Mouse (Mus musculus) kidney, embryonic 16.5 days (tissue): ENCODE data around the gene Gnpda2. TPM values are rescaled to one million over a fixed set of nuclear protein-coding genes. Genes with fewer than 3 reads are reported as not detected.

Experiments used
- ATAC-seq: fragments of 200-750 bp; cut with Nextera tagmentation; 2 replicates; pipeline ENCODE4 v1.8.0; 2017; ENCODE audit warnings: moderate TSS enrichment; ENCODE audit not compliant: low FRiP score, low TSS enrichment
- H3K27ac ChIP-seq: fragments of 300-500 bp; sonication (generic); 2 replicates; pipeline ENCODE4 v1.5.1; 2014; ENCODE audit warnings: low read length
- H3K27me3 ChIP-seq: fragments of 300-500 bp; sonication (generic); 2 replicates; pipeline ENCODE4 v1.6.1; 2014; ENCODE audit warnings: low read length, control low read depth, mixed read lengths; ENCODE audit not compliant: insufficient read depth
- H3K36me3 ChIP-seq: fragments of 300-500 bp; sonication (generic); 2 replicates; pipeline ENCODE4 v1.6.1; 2014; ENCODE audit warnings: low read length, control low read depth, mixed read lengths; ENCODE audit not compliant: insufficient read depth
- H3K4me1 ChIP-seq: fragments of 300-500 bp; sonication (generic); 2 replicates; pipeline ENCODE4 v1.6.1; 2014; ENCODE audit warnings: low read length, control low read depth, mixed read lengths; ENCODE audit not compliant: insufficient read depth
- H3K4me2 ChIP-seq: fragments of 300-500 bp; sonication (generic); replicated peaks from 2 replicates; pipeline ENCODE4 v1.6.1; 2014; ENCODE audit warnings: low read depth, low read length
- H3K4me3 ChIP-seq: fragments of 300-500 bp; sonication (generic); 2 replicates; pipeline ENCODE4 v1.5.1; 2014; ENCODE audit warnings: mild to moderate bottlenecking, low read length
- H3K9ac ChIP-seq: fragments of 300-500 bp; sonication (generic); replicated peaks from 2 replicates; pipeline ENCODE4 v1.6.1; 2014; ENCODE audit warnings: low read length
- H3K9me3 ChIP-seq: fragments of 300-500 bp; sonication (generic); 2 replicates; pipeline ENCODE4 v1.6.1; 2016; ENCODE audit warnings: low read length, control low read depth
- polyA plus RNA-seq: library from polyadenylated mRNA; unstranded; fragments of >200 nt; fragmentation: Nextera tagmentation; extraction: Ambion mirVana; gene quantifications from 2 replicates; pipeline ENCODE4 v1.2.1, GENCODE M21; 2015

The Gnpda2 gene
- polyA plus RNA-seq, 1 experiment from 2014 or later: 40.7 TPM

DNA sequence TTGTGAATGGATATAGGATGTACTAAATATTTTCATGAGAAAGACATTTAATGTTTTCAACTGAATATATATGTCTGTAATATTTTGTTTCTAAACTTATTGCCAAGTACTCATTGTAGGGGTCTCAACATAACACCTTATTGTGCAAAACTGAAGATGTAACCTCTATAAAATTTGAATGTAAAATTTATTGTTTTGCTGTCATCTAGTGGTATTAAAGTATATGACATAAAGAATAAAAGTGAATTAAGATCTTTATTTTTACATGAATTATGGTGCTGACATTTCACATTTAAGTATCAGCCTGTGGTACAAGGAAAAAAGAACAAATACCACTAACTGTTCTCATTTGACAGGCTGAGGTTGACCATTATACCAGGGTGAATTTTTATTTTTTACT lies 68.2 kb downstream of the Gnpda2 start:
- ATAC-seq: no peak

More for the DNA sequence above, 68.2 kb downstream of the Gnpda2 start:
- no peaks in the 10 kb centered on the region for H3K9me3 ChIP-seq
- no peak overlapping the region for H3K4me3 ChIP-seq
- H3K4me1 ChIP-seq: no peaks in the 10 kb centered on the region
- H3K27ac ChIP-seq: no peak overlapping the region
- H3K27me3 ChIP-seq: no peaks in the 10 kb centered on the region
- no peak overlapping the region for H3K4me2 ChIP-seq
- no peak overlapping the region for H3K9ac ChIP-seq
- H3K36me3 ChIP-seq: no peaks in the 10 kb centered on the region

Other genes with a start within 250 kb of the Gnpda2 start
- gene Yipf7, start 49.7 kb downstream of the Gnpda2 start, polyA plus RNA-seq: 0.53 TPM in 1 of 2 replicates, not detected in the other
- 42.1 and 50.8 TPM in 2 replicates for gene Guf1, start 35.4 kb downstream of the Gnpda2 start, polyA plus RNA-seq